Mouse (Mus musculus): ENCODE measurements at regions not wholly inside any gene's neighbourhood (a gene's known extent, or its start where the extent isn't known, plus 50 kb on each side); places are given as distances from the start of the nearest gene placed in this dataset.

DNA sequence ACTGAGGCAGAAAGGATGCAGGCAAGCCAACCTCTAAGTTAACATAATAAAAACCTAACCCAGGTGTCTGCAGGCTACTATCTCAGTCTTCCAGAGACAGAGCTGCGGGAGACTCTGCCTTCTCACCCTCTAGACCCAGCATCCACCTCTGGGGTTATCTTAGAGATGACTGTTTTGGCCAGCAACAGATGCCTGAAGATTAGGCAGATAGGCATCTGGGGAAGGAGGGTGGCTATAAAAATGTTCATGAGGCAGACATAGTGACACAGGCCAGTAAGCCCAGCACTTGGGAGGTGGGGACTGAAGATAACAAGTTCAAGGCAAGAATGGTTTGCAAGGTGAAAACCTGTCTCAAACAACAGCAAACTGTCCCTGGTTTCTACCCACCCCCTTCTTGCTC is 601.0 kb upstream of the Adamts9 start:
- no peak overlapping the region for H3K4me2 ChIP-seq (ENCODE audit: insufficient read depth, low read depth, poor library complexity, severe bottlenecking)
- no peak overlapping the region for H3K9ac ChIP-seq (ENCODE audit: insufficient read depth, low read depth)
- H3K4me3 ChIP-seq (replicated peaks in 1 of 3; ENCODE audit: low read depth in 2 of 3, low read length in 2 of 3, poor library complexity in 1 of 3): no peak overlapping the region
- in situ Hi-C loops (cut with MboI; ENCODE audit: low pct_ligation_motif_present, low pct_unique_long_range_greater_than_20kb, low sequenced_read_pairs) (no loop called here), dilution Hi-C loops (cut with MboI; ENCODE audit: extremely low pct_ligation_motif_present, extremely low pct_unique_long_range_greater_than_20kb, low sequenced_read_pairs) (no loop called here)
- DNase-seq (ENCODE audit: extremely low read depth): no peak
- no peaks in the 10 kb centered on the region for H3K79me2 ChIP-seq (replicated peaks; ENCODE audit: control insufficient read depth, extremely low read depth, insufficient read depth, poor library complexity, severe bottlenecking)
- no peak for TF ChIP-seq USF1 (IDR thresholded peaks at IDR 0.05; ENCODE audit: low read depth, low read length)
- TF ChIP-seq CTCF (conservative IDR thresholded peaks at IDR 0.05 in 1 of 2, IDR thresholded peaks at IDR 0.05 in 1 of 2; ENCODE audit: low read depth in 2 of 2, low read length in 2 of 2): no peak
- no peak for TF ChIP-seq KAT2A (IDR thresholded peaks at IDR 0.05; ENCODE audit: insufficient replicate concordance, low read length)
- TF ChIP-seq CHD2 (IDR thresholded peaks at IDR 0.05; ENCODE audit: low read length): no peak
- TF ChIP-seq BHLHE40 (IDR thresholded peaks at IDR 0.05; ENCODE audit: low read depth, low read length): no peak
- no peak for TF ChIP-seq ZNF384 (IDR thresholded peaks at IDR 0.05; ENCODE audit: low read depth, low read length)
- TF ChIP-seq ZKSCAN1 (IDR thresholded peaks at IDR 0.05; ENCODE audit: borderline replicate concordance, low read depth, low read length): no peak
- TF ChIP-seq MYC (IDR thresholded peaks at IDR 0.05; ENCODE audit: low read depth, low read length): no peak
- TF ChIP-seq MAFK (IDR thresholded peaks at IDR 0.05; ENCODE audit: insufficient replicate concordance, low read length): no peak
- TF ChIP-seq MAZ (IDR thresholded peaks at IDR 0.05; ENCODE audit: low read depth, low read length): no peak
- TF ChIP-seq EP300 (IDR thresholded peaks at IDR 0.05; ENCODE audit: low read length): no peak
- no peak for TF ChIP-seq RCOR1 (conservative IDR thresholded peaks at IDR 0.05; ENCODE audit: low read depth, low read length)
- no peak for TF ChIP-seq RAD21 (IDR thresholded peaks at IDR 0.05; ENCODE audit: low read depth, low read length)
- no peak for TF ChIP-seq HCFC1 (IDR thresholded peaks at IDR 0.05; ENCODE audit: low read depth, low read length)
- no peak for TF ChIP-seq PAX5 (IDR thresholded peaks at IDR 0.05; ENCODE audit: low read length)
- no peak for TF ChIP-seq ETS1 (conservative IDR thresholded peaks at IDR 0.05; ENCODE audit: low read depth, low read length)
- no peak for TF ChIP-seq ELF1 (IDR thresholded peaks at IDR 0.05; ENCODE audit: low read depth, low read length)
- TF ChIP-seq POLR2AphosphoS2 (IDR thresholded peaks at IDR 0.05; ENCODE audit: low read depth, low read length): no peak
- no peak for TF ChIP-seq NRF1 (IDR thresholded peaks at IDR 0.05; ENCODE audit: low read depth, low read length)
- no peaks in the 10 kb centered on the region for H3K27me3 ChIP-seq (replicated peaks)
- no peak overlapping the region for H3K27ac ChIP-seq (ENCODE audit: insufficient read depth, low read depth)
- no peaks in the 10 kb centered on the region for H3K36me3 ChIP-seq (replicated peaks in 1 of 2; ENCODE audit: control insufficient read depth in 1 of 2, insufficient read depth in 1 of 2, low read length in 1 of 2)
- peaks cover 84% of the 10 kb centered on the region for H3K9me3 ChIP-seq (replicated peaks; ENCODE audit: low read length)
- H3K4me1 ChIP-seq (ENCODE audit: control insufficient read depth in 1 of 2, insufficient read depth in 2 of 2): no peaks in the 10 kb centered on the region

DNA sequence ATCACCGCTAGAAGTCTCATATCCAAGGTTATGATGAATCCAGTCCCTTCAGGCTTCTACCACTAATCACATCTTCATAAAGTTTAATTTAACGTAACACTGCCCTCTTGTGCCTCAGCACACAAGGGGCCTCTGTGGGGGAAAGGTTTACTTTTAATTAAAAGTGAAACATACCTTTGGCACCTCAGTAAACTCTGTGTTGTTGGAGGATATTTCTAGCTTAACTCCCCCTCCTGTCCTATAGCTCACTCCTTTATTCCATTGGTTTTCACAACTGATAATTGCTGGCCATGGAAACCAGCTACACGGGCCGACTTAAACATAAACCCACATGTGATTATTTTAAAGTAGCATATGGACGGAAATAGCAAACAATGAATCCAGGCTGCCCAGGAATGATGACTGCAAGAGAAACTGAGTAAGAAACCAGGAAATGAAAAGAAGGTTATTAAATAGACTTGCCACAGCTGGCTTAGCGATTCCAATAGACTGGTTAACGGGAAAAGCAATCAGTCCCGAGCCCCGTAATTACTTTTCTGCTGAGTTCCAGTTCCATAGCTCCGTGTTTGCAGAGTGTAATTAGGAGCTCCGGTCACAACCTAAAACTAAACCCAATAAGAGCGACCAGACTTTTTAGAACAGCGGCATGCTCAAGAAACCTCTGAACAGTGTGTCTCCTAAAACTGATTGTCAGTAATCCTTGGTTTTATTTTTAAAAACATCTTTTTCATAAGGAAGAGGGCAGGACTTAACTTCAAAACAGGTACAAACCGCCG is 600.2 kb upstream of the Adamts9 start:
- in situ Hi-C loops (cut with MboI; ENCODE audit: low pct_ligation_motif_present, low pct_unique_long_range_greater_than_20kb, low sequenced_read_pairs): no loop called here
- dilution Hi-C loops (cut with MboI; ENCODE audit: extremely low pct_ligation_motif_present, extremely low pct_unique_long_range_greater_than_20kb, low sequenced_read_pairs): no loop called here

More for the DNA sequence above, 600.2 kb upstream of the Adamts9 start:
- Histone ChIP-seq H3K4me3 (replicated peaks in 1 of 3; ENCODE audit: low read depth in 2 of 3, low read length in 2 of 3, poor library complexity in 1 of 3) (no peak overlapping the region), H3K79me2 (replicated peaks; ENCODE audit: control insufficient read depth, extremely low read depth, insufficient read depth, poor library complexity, severe bottlenecking) (no peaks in the 10 kb centered on the region), H3K27me3 (replicated peaks) (no peaks in the 10 kb centered on the region), H3K36me3 (replicated peaks in 1 of 2; ENCODE audit: control insufficient read depth in 1 of 2, insufficient read depth in 1 of 2, low read length in 1 of 2) (no peaks in the 10 kb centered on the region), H3K9ac (ENCODE audit: insufficient read depth, low read depth) (no peak overlapping the region), H3K4me2 (ENCODE audit: insufficient read depth, low read depth, poor library complexity, severe bottlenecking) (no peak overlapping the region), H3K27ac (ENCODE audit: insufficient read depth, low read depth) (no peak overlapping the region), H3K9me3 (replicated peaks; ENCODE audit: low read length) (peaks cover 82% of the 10 kb centered on the region), H3K4me1 (ENCODE audit: control insufficient read depth in 1 of 2, insufficient read depth in 2 of 2) (no peaks in the 10 kb centered on the region)
- no peak for TF ChIP-seq MXI1 (IDR thresholded peaks at IDR 0.05; ENCODE audit: low read depth, low read length)
- TF ChIP-seq MAZ (IDR thresholded peaks at IDR 0.05; ENCODE audit: low read depth, low read length): no peak
- no peak for TF ChIP-seq POLR2AphosphoS2 (IDR thresholded peaks at IDR 0.05; ENCODE audit: low read depth, low read length)
- no peak for TF ChIP-seq ZKSCAN1 (IDR thresholded peaks at IDR 0.05; ENCODE audit: borderline replicate concordance, low read depth, low read length)
- no peak for TF ChIP-seq HCFC1 (IDR thresholded peaks at IDR 0.05; ENCODE audit: low read depth, low read length)
- no peak for TF ChIP-seq GABPA (IDR thresholded peaks at IDR 0.05; ENCODE audit: insufficient replicate concordance, low read depth, low read length)
- TF ChIP-seq SMC3 (IDR thresholded peaks at IDR 0.05; ENCODE audit: low read depth, low read length): no peak
- TF ChIP-seq ZNF384 (IDR thresholded peaks at IDR 0.05; ENCODE audit: low read depth, low read length): no peak
- TF ChIP-seq JUN (IDR thresholded peaks at IDR 0.05; ENCODE audit: insufficient read depth, low read depth, low read length): no peak
- no peak for TF ChIP-seq UBTF (IDR thresholded peaks at IDR 0.05; ENCODE audit: low read depth, low read length)
- no peak for TF ChIP-seq RAD21 (IDR thresholded peaks at IDR 0.05; ENCODE audit: low read depth, low read length)
- TF ChIP-seq NELFE (IDR thresholded peaks at IDR 0.05; ENCODE audit: low read depth, low read length): no peak
- no peak for TF ChIP-seq ETS1 (conservative IDR thresholded peaks at IDR 0.05; ENCODE audit: low read depth, low read length)
- no peak for DNase-seq (ENCODE audit: extremely low read depth)
